Mouse (Mus musculus) naive thymus-derived CD4-positive, alpha-beta T cell, adult 5 months (primary cell): ENCODE data around the gene Olfr1367. TPM values are rescaled to one million over a fixed set of nuclear protein-coding genes. Genes with fewer than 3 reads are reported as not detected.

Experiments
- polyA plus RNA-seq: library from polyadenylated mRNA; unstranded; fragments of 100-300 nt; shearing (Covaris generic); gene quantifications from one replicate; pipeline ENCODE4 v1.2.1, GENCODE M21; 2017

Olfr1367 gene
- not detected for polyA plus RNA-seq

DNA sequence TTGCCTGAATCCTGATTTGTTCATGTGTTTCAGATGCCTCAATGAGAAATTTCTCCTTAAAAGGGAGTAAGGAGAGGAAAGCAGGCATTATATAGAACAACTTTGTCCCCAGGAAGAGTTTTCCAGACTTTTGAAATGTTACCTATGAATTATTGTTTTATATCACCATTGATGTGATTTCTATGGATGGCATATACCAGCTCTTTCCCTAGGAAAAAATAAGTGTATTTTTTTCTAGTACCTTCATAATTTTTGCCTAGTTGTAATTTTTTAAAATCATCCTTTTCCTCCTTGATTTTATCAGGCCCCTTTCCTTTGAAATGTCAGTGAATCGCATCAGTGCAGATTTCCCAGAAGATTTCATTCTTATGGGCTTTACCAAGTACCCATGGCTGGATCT, at the start of gene Olfr1367:
TSS of gene Olfr1367 (plus strand) at position 301 of the 400 bp plus-strand sequence.

DNA sequence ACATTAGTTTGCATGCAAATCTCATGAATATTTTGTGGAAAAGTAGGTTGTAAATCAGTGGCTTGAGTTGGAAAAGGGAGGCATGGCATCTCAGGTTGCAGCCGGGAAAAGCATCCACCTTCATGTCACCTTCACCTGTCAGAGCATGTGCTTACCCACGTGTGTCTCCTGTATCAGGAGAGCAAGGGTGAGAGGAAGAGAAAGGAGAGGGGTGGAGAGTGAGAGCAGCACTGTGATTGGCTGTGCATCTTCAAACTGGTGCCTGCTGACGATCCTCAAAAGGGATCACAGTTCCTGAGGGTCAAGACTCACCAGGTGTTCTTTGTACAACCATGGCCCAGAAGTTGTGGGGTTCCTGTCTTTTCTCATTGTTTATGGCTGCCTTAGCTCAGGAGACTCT, 34.8 kb upstream of the Olfr1367 start, which contains the start of gene Gpx6:
TSS of gene Gpx6 (plus strand) at position 200 of the 400 bp plus-strand sequence.

DNA sequence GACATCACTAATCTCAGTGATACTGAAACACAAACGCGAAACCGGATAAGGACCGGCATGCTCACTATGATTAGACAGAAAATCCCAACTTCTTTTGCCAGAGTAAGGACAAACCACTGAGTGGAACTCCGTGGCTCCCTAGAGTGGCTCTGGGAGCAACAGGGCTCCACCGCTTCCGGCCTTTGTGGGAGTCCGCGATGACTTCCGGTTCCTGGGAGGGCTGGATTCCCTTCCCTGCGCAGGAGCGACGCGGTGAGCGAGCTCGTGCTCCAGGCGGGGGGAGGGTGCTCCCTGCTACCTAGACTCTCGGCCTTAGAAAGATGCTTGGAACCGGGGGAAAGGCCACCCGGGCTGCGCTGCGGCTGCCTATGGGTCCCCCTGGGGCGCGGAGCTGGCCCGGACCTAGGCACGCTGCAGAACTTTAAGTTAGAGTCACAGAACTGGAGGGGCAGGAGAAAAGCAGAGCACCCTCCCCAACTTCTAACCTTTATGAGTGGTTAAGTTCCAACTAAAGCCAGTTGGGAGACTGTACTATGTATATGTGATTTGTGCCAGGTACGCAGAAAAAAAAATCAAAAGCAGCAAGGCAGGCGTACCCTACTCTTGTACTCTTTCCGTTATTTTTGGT, 16.0 kb downstream of the Olfr1367 start, which contains the start of gene Zscan12:
TSS of gene Zscan12 (plus strand) at position 200 of the 628 bp plus-strand sequence.

Other genes with a start within 250 kb of the Olfr1367 start
- not detected for gene Olfr1369-ps1, start 235.4 kb upstream of the Olfr1367 start, polyA plus RNA-seq
- not detected for gene Olfr263, start 217.3 kb upstream of the Olfr1367 start, polyA plus RNA-seq
- not detected for gene Olfr1368, start 201.0 kb upstream of the Olfr1367 start, polyA plus RNA-seq
- 142 TPM for gene Trim27, start 167.5 kb upstream of the Olfr1367 start, polyA plus RNA-seq
- gene Gpx5, start 54.2 kb upstream of the Olfr1367 start, polyA plus RNA-seq: 0.21 TPM
- gene Gpx6, start 34.8 kb upstream of the Olfr1367 start, polyA plus RNA-seq: not detected
- 3.2 TPM for gene Zscan12, start 15.9 kb downstream of the Olfr1367 start, polyA plus RNA-seq
- gene Zkscan3, start 55.8 kb downstream of the Olfr1367 start, polyA plus RNA-seq: 33.9 TPM
- gene Pgbd1, start 94.1 kb downstream of the Olfr1367 start, polyA plus RNA-seq: 0.26 TPM
- gene Zscan26, start 106.8 kb downstream of the Olfr1367 start, polyA plus RNA-seq: 6.6 TPM
- gene Nkapl, start 121.6 kb downstream of the Olfr1367 start, polyA plus RNA-seq: not detected
- not detected for gene Zkscan4, start 132.0 kb downstream of the Olfr1367 start, polyA plus RNA-seq
- gene Gm10065, start 132.5 kb downstream of the Olfr1367 start, polyA plus RNA-seq: not detected
- 0.55 TPM for gene AK157302, start 148.3 kb downstream of the Olfr1367 start, polyA plus RNA-seq
- gene Gm11273, start 154.5 kb downstream of the Olfr1367 start, polyA plus RNA-seq: 3.5 TPM
- gene Zkscan8, start 184.2 kb downstream of the Olfr1367 start, polyA plus RNA-seq: 3.1 TPM
- 0.11 TPM for gene Olfr1366, start 195.9 kb downstream of the Olfr1367 start, polyA plus RNA-seq
- not detected for gene Olfr1535, start 213.0 kb downstream of the Olfr1367 start, polyA plus RNA-seq
- not detected for gene Olfr1364, start 234.8 kb downstream of the Olfr1367 start, polyA plus RNA-seq